Mouse (Mus musculus): Measurements from ENCODE around the gene Ttc29. TPM values are rescaled to one million over a fixed set of nuclear protein-coding genes. Genes with fewer than 3 reads are reported as not detected.
A peak's percentile ranks its signal among the peaks of the same experiment; 100 is the strongest.

Ttc29 gene
- polyA plus RNA-seq, 1 experiment from 2014 or later = not detected

- Histone ChIP-seq H3K4me2 (replicated peaks) (no peak overlapping the region), H3K4me3 (no peak overlapping the region), H3K9me3 (no peaks in the 10 kb centered on the region), H3K9ac (no peak overlapping the region), H3K27ac (no peak overlapping the region), H3K4me1 (no peaks in the 10 kb centered on the region), H3K27me3 (replicated peaks) (no peaks in the 10 kb centered on the region), H3K36me3 (no peaks in the 10 kb centered on the region)
- WGBS = 88% methylated on average over 4 of the region's 4 CpGs
- ATAC-seq (ENCODE audit: low FRiP score, low read depth) = no peak
These were observed 72.3 kb downstream of the Ttc29 start for GRCm38 (mm10) chr8:78285366-78285765.

GRCm38 (mm10) chr8:78289374-78289971 is 76.4 kb downstream of the Ttc29 start:
- ATAC-seq (ENCODE audit: low FRiP score, low read depth) = no peak
- no peaks in the 10 kb centered on the region for H3K9me3 ChIP-seq
- no peaks in the 10 kb centered on the region for H3K4me1 ChIP-seq
- no peak overlapping the region for H3K27ac ChIP-seq
- no peaks in the 10 kb centered on the region for H3K36me3 ChIP-seq
- WGBS = 82% methylated on average over 10 of the region's 10 CpGs
- H3K9ac ChIP-seq = no peak overlapping the region
- H3K27me3 ChIP-seq (replicated peaks) = no peaks in the 10 kb centered on the region
- no peak overlapping the region for H3K4me2 ChIP-seq (replicated peaks)
- no peak overlapping the region for H3K4me3 ChIP-seq

GRCm38 (mm10) chr8:78290274-78290673 is 77.2 kb downstream of the Ttc29 start:
- ATAC-seq (ENCODE audit: low FRiP score, low read depth) = no peak
- Histone ChIP-seq H3K27me3 (replicated peaks) (no peaks in the 10 kb centered on the region), H3K9me3 (no peaks in the 10 kb centered on the region), H3K9ac (no peak overlapping the region), H3K4me3 (no peak overlapping the region), H3K4me1 (no peaks in the 10 kb centered on the region), H3K36me3 (no peaks in the 10 kb centered on the region), H3K4me2 (replicated peaks) (no peak overlapping the region), H3K27ac (no peak overlapping the region)
- 63% methylated on average over 7 of the region's 7 CpGs for WGBS

GRCm38 (mm10) chr8:78295494-78295893 is 82.4 kb downstream of the Ttc29 start:
- H3K9ac ChIP-seq = no peak overlapping the region
- no peaks in the 10 kb centered on the region for H3K4me1 ChIP-seq
- H3K27me3 ChIP-seq (replicated peaks) = no peaks in the 10 kb centered on the region
- no peak overlapping the region for H3K4me2 ChIP-seq (replicated peaks)
- no peak overlapping the region for H3K4me3 ChIP-seq
- no peak for ATAC-seq (ENCODE audit: low FRiP score, low read depth)
- WGBS = 47% methylated on average over 5 of the region's 5 CpGs
- no peaks in the 10 kb centered on the region for H3K9me3 ChIP-seq
- no peak overlapping the region for H3K27ac ChIP-seq
- H3K36me3 ChIP-seq = no peaks in the 10 kb centered on the region

GRCm38 (mm10) chr8:78303579-78303978 is 90.5 kb downstream of the Ttc29 start:
- WGBS = 22% methylated on average over 7 of the region's 7 CpGs
- Histone ChIP-seq H3K4me1 (no peaks in the 10 kb centered on the region), H3K4me3 (no peak overlapping the region), H3K27me3 (replicated peaks) (no peaks in the 10 kb centered on the region), H3K27ac (no peak overlapping the region), H3K36me3 (no peaks in the 10 kb centered on the region), H3K9ac (no peak overlapping the region), H3K4me2 (replicated peaks) (no peak overlapping the region), H3K9me3 (no peaks in the 10 kb centered on the region)
- ATAC-seq (ENCODE audit: low FRiP score, low read depth) = no peak

- 76% methylated on average over 10 of the region's 10 CpGs for WGBS
- Histone ChIP-seq H3K4me3 (no peak overlapping the region), H3K36me3 (no peaks in the 10 kb centered on the region), H3K27me3 (replicated peaks) (no peaks in the 10 kb centered on the region), H3K4me1 (no peaks in the 10 kb centered on the region), H3K9me3 (0 out of 2 replicates have a peak, but pooled peaks cover under 1% of the 10 kb centered on the region), H3K4me2 (replicated peaks) (no peak overlapping the region), H3K27ac (no peak overlapping the region), H3K9ac (no peak overlapping the region)
- no peak for ATAC-seq (ENCODE audit: low FRiP score, low read depth)
These were observed 93.5 kb downstream of the Ttc29 start for GRCm38 (mm10) chr8:78306604-78307003.

GRCm38 (mm10) chr8:78307131-78307530 is 94.0 kb downstream of the Ttc29 start:
- H3K27me3 ChIP-seq (replicated peaks) = no peaks in the 10 kb centered on the region
- H3K4me3 ChIP-seq = no peak overlapping the region
- no peak overlapping the region for H3K4me2 ChIP-seq (replicated peaks)
- WGBS = 53% methylated on average over 4 of the region's 4 CpGs
- ATAC-seq (ENCODE audit: low FRiP score, low read depth) = peak; percentile 25; the same call in 1 of the 2 replicates
- no peaks in the 10 kb centered on the region for H3K36me3 ChIP-seq
- H3K9ac ChIP-seq = no peak overlapping the region
- H3K27ac ChIP-seq = no peak overlapping the region
- 0 out of 2 replicates have a peak, but pooled peaks cover 6% of the 10 kb centered on the region for H3K9me3 ChIP-seq
- no peaks in the 10 kb centered on the region for H3K4me1 ChIP-seq

- Histone ChIP-seq H3K36me3 (no peaks in the 10 kb centered on the region), H3K9ac (no peak overlapping the region), H3K9me3 (0 out of 2 replicates have a peak, but pooled peaks cover 6% of the 10 kb centered on the region), H3K4me1 (no peaks in the 10 kb centered on the region), H3K27ac (no peak overlapping the region), H3K27me3 (replicated peaks) (no peaks in the 10 kb centered on the region), H3K4me2 (replicated peaks) (no peak overlapping the region), H3K4me3 (no peak overlapping the region)
- 68% methylated on average over 6 of the region's 6 CpGs for WGBS
- ATAC-seq (ENCODE audit: low FRiP score, low read depth) = no peak
These were observed 96.4 kb downstream of the Ttc29 start for GRCm38 (mm10) chr8:78309539-78309938.

- WGBS = 64% methylated on average over 9 of the region's 9 CpGs
- Histone ChIP-seq H3K9me3 (0 out of 2 replicates have a peak, but pooled peaks cover 6% of the 10 kb centered on the region), H3K4me1 (no peaks in the 10 kb centered on the region), H3K9ac (no peak overlapping the region), H3K27ac (no peak overlapping the region), H3K27me3 (replicated peaks) (no peaks in the 10 kb centered on the region), H3K36me3 (no peaks in the 10 kb centered on the region), H3K4me2 (replicated peaks) (no peak overlapping the region), H3K4me3 (no peak overlapping the region)
- no peak for ATAC-seq (ENCODE audit: low FRiP score, low read depth)
These were observed 102.5 kb downstream of the Ttc29 start for GRCm38 (mm10) chr8:78315576-78315975.

GRCm38 (mm10) chr8:78317666-78318065 is 104.6 kb downstream of the Ttc29 start:
- Histone ChIP-seq H3K4me2 (replicated peaks) (no peak overlapping the region), H3K9ac (no peak overlapping the region), H3K27me3 (replicated peaks) (no peaks in the 10 kb centered on the region), H3K4me3 (no peak overlapping the region), H3K27ac (no peak overlapping the region), H3K4me1 (no peaks in the 10 kb centered on the region), H3K9me3 (no peaks in the 10 kb centered on the region), H3K36me3 (no peaks in the 10 kb centered on the region)
- 91% methylated on average over 2 of the region's 2 CpGs for WGBS
- no peak for ATAC-seq (ENCODE audit: low FRiP score, low read depth)

- no peaks in the 10 kb centered on the region for H3K27me3 ChIP-seq (replicated peaks)
- no peaks in the 10 kb centered on the region for H3K36me3 ChIP-seq
- no peak overlapping the region for H3K4me2 ChIP-seq (replicated peaks)
- no peak for ATAC-seq (ENCODE audit: low FRiP score, low read depth)
- H3K27ac ChIP-seq = no peak overlapping the region
- no peaks in the 10 kb centered on the region for H3K4me1 ChIP-seq
- no peaks in the 10 kb centered on the region for H3K9me3 ChIP-seq
- no peak overlapping the region for H3K4me3 ChIP-seq
- no peak overlapping the region for H3K9ac ChIP-seq
- WGBS = 87% methylated on average over 3 of the region's 3 CpGs
These were observed 110.3 kb downstream of the Ttc29 start for GRCm38 (mm10) chr8:78323391-78323790.

- ATAC-seq (ENCODE audit: low FRiP score, low read depth) = peak; percentile 65; the same call in 1 of the 2 replicates
- Histone ChIP-seq H3K9ac (no peak overlapping the region), H3K4me1 (0 out of 2 replicates have a peak, but pooled peaks cover under 1% of the 10 kb centered on the region), H3K4me2 (replicated peaks) (no peak overlapping the region), H3K36me3 (no peaks in the 10 kb centered on the region), H3K27me3 (replicated peaks) (no peaks in the 10 kb centered on the region), H3K9me3 (no peaks in the 10 kb centered on the region), H3K4me3 (no peak overlapping the region), H3K27ac (no peak overlapping the region)
- WGBS = 54% methylated on average over 11 of the region's 11 CpGs
These were observed 127.8 kb downstream of the Ttc29 start for GRCm38 (mm10) chr8:78340689-78341529.
